Mouse (Mus musculus): Measurements from ENCODE around the gene Ano10.

DNA sequence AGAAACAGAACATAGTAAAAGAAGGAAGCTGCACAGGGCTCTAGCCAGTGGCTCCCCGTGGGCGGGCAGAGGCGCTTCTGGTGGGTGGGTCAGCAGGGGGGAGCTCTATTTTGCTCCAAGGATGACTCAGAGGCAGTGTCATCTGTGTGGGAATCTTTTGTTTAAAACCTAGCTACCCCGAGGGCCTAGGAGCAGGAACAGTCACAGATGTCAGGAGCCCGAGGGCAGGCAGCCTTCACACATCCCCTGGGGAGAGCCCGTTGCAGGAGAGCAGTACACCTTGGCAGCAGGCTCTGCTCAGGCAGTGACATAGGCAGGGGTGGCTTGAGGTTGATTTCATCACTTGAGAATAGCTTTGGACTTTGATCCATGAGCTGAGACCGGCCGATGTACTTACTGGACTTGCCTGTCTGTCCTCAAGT lies 43.3 kb upstream of the Ano10 start:
- TF ChIP-seq CTCF (IDR thresholded peaks at IDR 0.05; ENCODE audit: insufficient read depth, low read depth, low read length) (no peak), POLR2A (IDR thresholded peaks at IDR 0.05; ENCODE audit: insufficient read depth, low read depth, low read length) (no peak)

Data from olfactory bulb, adult 2 months (tissue).